Mouse (Mus musculus) lung, embryonic 14.5 days (tissue): ENCODE measurements at regions not wholly inside any gene's neighbourhood (a gene's known extent, or its start where the extent isn't known, plus 50 kb on each side); places are given as distances from the start of the nearest gene placed in this dataset.

Source experiments
- ATAC-seq: fragments of 200-750 bp; cut with Nextera tagmentation; 2 replicates; pipeline ENCODE4 v1.8.0; 2017; ENCODE audit warnings: mild to moderate bottlenecking, moderate TSS enrichment, moderate library complexity; ENCODE audit not compliant: insufficient read depth
- DNase-seq: peaks from one replicate; pipeline ENCODE4 v3.0.0-alpha.2; 2015
- H3K27ac ChIP-seq: fragments of 300-500 bp; sonication (generic); 2 replicates; pipeline ENCODE4 v1.5.1; 2014; ENCODE audit warnings: low read depth, mild to moderate bottlenecking, moderate library complexity
- H3K27me3 ChIP-seq: fragments of 300-500 bp; sonication (generic); 2 replicates; pipeline ENCODE4 v1.6.1; 2014; ENCODE audit warnings: low read length, control low read depth; ENCODE audit not compliant: insufficient read depth
- H3K36me3 ChIP-seq: fragments of 300-500 bp; sonication (generic); 2 replicates; pipeline ENCODE4 v1.6.1; 2014; ENCODE audit warnings: control low read depth; ENCODE audit not compliant: insufficient read depth
- H3K4me1 ChIP-seq: fragments of 300-500 bp; sonication (generic); 2 replicates; pipeline ENCODE4 v1.6.1; 2014; ENCODE audit warnings: antibody characterized with exemption, control low read depth; ENCODE audit not compliant: insufficient read depth
- H3K4me2 ChIP-seq: fragments of 300-500 bp; sonication (generic); 2 replicates; pipeline ENCODE4 v1.6.1; 2014; ENCODE audit warnings: mild to moderate bottlenecking
- H3K4me3 ChIP-seq: fragments of 300-500 bp; sonication (generic); 2 replicates; pipeline ENCODE4 v1.5.1; 2014; ENCODE audit warnings: low read depth, low read length
- H3K9ac ChIP-seq: fragments of 300-500 bp; sonication (generic); 2 replicates; pipeline ENCODE4 v1.6.1; 2014
- H3K9me3 ChIP-seq: fragments of 300-500 bp; sonication (generic); 2 replicates; pipeline ENCODE4 v1.6.1; 2016; ENCODE audit warnings: low read depth, low read length, control low read depth
- CTCF ChIP-seq: IDR thresholded peaks from 2 replicates; pipeline ENCODE4 v1.5.1; 2016; ENCODE audit warnings: antibody characterized with exemption, low read depth
- WGBS: fragments of 180-500 bp; shearing (Covaris S2); extraction: QIAGEN DNeasy Blood & Tissue Kit; methylation state at CpG from one replicate; pipeline ENCODE4 v1.1.7; 2014; 5-methylcytosine and 5-hydroxymethylcytosine counted together

- no peak for TF ChIP-seq CTCF
- ATAC-seq (no peak), DNase-seq (no peak)
- Histone ChIP-seq H3K27me3 (no peaks in the 10 kb centered on the region), H3K27ac (no peak overlapping the region), H3K36me3 (no peaks in the 10 kb centered on the region), H3K4me3 (no peak overlapping the region), H3K9ac (no peak overlapping the region), H3K4me1 (no peaks in the 10 kb centered on the region), H3K4me2 (no peak overlapping the region), H3K9me3 (no peaks in the 10 kb centered on the region)
Measured at GRCm38 (mm10) chr13:84596585-84597142, 374.6 kb downstream of the Tmem161b start.

GRCm38 (mm10) chr13:84602612-84603011 is 380.5 kb downstream of the Tmem161b start:
- Histone ChIP-seq H3K27me3 (no peaks in the 10 kb centered on the region), H3K9me3 (no peaks in the 10 kb centered on the region), H3K4me3 (no peak overlapping the region), H3K4me1 (no peaks in the 10 kb centered on the region), H3K9ac (no peak overlapping the region), H3K36me3 (no peaks in the 10 kb centered on the region), H3K27ac (no peak overlapping the region), H3K4me2 (no peak overlapping the region)
- TF ChIP-seq CTCF = no peak
- 74% methylated on average over 1 of the region's 1 CpGs for WGBS
- DNase-seq (no peak), ATAC-seq (no peak)

GRCm38 (mm10) chr13:84612497-84612896 is 390.4 kb downstream of the Tmem161b start:
- no peaks in the 10 kb centered on the region for H3K36me3 ChIP-seq
- WGBS = 15% methylated on average over 4 of the region's 4 CpGs
- DNase-seq (peak; percentile 54), ATAC-seq (peak; percentile 80; the same call in 1 of the 2 replicates)
- no peak overlapping the region for H3K27ac ChIP-seq
- no peak overlapping the region for H3K4me3 ChIP-seq
- TF ChIP-seq CTCF = no peak
- H3K4me2 ChIP-seq = no peak overlapping the region
- no peak overlapping the region for H3K9ac ChIP-seq
- no peaks in the 10 kb centered on the region for H3K9me3 ChIP-seq
- H3K4me1 ChIP-seq = no peaks in the 10 kb centered on the region
- no peaks in the 10 kb centered on the region for H3K27me3 ChIP-seq

GRCm38 (mm10) chr13:84613004-84613403 is 390.9 kb downstream of the Tmem161b start:
- peak; percentile 28 for DNase-seq
- H3K27ac ChIP-seq = no peak overlapping the region
- WGBS = 47% methylated on average over 2 of the region's 2 CpGs

GRCm38 (mm10) chr13:84624691-84625090 is 402.6 kb downstream of the Tmem161b start:
- Histone ChIP-seq H3K27me3 (no peaks in the 10 kb centered on the region), H3K4me1 (no peaks in the 10 kb centered on the region), H3K9ac (no peak overlapping the region), H3K36me3 (no peaks in the 10 kb centered on the region), H3K27ac (no peak overlapping the region), H3K4me3 (no peak overlapping the region), H3K4me2 (no peak overlapping the region), H3K9me3 (no peaks in the 10 kb centered on the region)
- no peak for TF ChIP-seq CTCF
- 86% methylated on average over 5 of the region's 5 CpGs for WGBS
- DNase-seq (no peak), ATAC-seq (no peak)

More at GRCm38 (mm10) chr13:84613004-84613403, 390.9 kb downstream of the Tmem161b start:
- no peaks in the 10 kb centered on the region for H3K27me3 ChIP-seq
- H3K4me2 ChIP-seq = no peak overlapping the region
- ATAC-seq = peak; percentile 44; the same call in 1 of the 2 replicates
- no peaks in the 10 kb centered on the region for H3K4me1 ChIP-seq
- H3K9me3 ChIP-seq = no peaks in the 10 kb centered on the region
- 0 out of 2 replicates have a peak, but pooled peaks have one; percentile 6 for TF ChIP-seq CTCF
- H3K4me3 ChIP-seq = no peak overlapping the region
- no peaks in the 10 kb centered on the region for H3K36me3 ChIP-seq
- no peak overlapping the region for H3K9ac ChIP-seq

- no peak for ATAC-seq
- Histone ChIP-seq H3K27ac (no peak overlapping the region), H3K4me3 (no peak overlapping the region), H3K9ac (no peak overlapping the region), H3K36me3 (no peaks in the 10 kb centered on the region), H3K27me3 (no peaks in the 10 kb centered on the region), H3K9me3 (no peaks in the 10 kb centered on the region), H3K4me1 (no peaks in the 10 kb centered on the region), H3K4me2 (no peak overlapping the region)
- DNase-seq = no peak
- TF ChIP-seq CTCF = no peak
- WGBS = 57% methylated on average over 1 of the region's 1 CpGs
Measured at GRCm38 (mm10) chr13:84625527-84625926, 403.4 kb downstream of the Tmem161b start.

GRCm38 (mm10) chr13:84625927-84626326 is 403.8 kb downstream of the Tmem161b start:
- TF ChIP-seq CTCF = no peak
- 63% methylated on average over 2 of the region's 2 CpGs for WGBS
- H3K9ac ChIP-seq = no peak overlapping the region
- no peaks in the 10 kb centered on the region for H3K36me3 ChIP-seq
- no peak overlapping the region for H3K27ac ChIP-seq
- no peak overlapping the region for H3K4me2 ChIP-seq
- H3K4me3 ChIP-seq = no peak overlapping the region
- H3K9me3 ChIP-seq = no peaks in the 10 kb centered on the region
- no peak for DNase-seq
- no peaks in the 10 kb centered on the region for H3K4me1 ChIP-seq
- no peak for ATAC-seq
- no peaks in the 10 kb centered on the region for H3K27me3 ChIP-seq
